Mouse (Mus musculus): ENCODE measurements around the gene N4bp2. TPM values are rescaled to one million over a fixed set of nuclear protein-coding genes. Genes with fewer than 3 reads are reported as not detected.

The N4bp2 gene
- 28.7 TPM for polyA plus RNA-seq (2017; shearing (Covaris generic))

GRCm38 (mm10) chr5:65763088-65763915 lies at the start of gene N4bp2:
Gene N4bp2, plus strand, starts transcription at chr5:65763521.

GRCm38 (mm10) chr5:65861154-65861944 lies 98.0 kb downstream of the N4bp2 start, which contains the start of gene Rhoh:
Gene Rhoh, plus strand, starts transcription at chr5:65861213.

Other genes with a start within 250 kb of the N4bp2 start
- gene Smim14, start 226.3 kb upstream of the N4bp2 start, polyA plus RNA-seq (2017; shearing (Covaris generic)), result 184 TPM
- gene Ube2k, start 226.3 kb upstream of the N4bp2 start, polyA plus RNA-seq (2017; shearing (Covaris generic)), result 136 TPM
- gene Pds5a, start 65.2 kb upstream of the N4bp2 start, polyA plus RNA-seq (2017; shearing (Covaris generic)), result 184 TPM
- gene Rhoh, start 97.7 kb downstream of the N4bp2 start, polyA plus RNA-seq (2017; shearing (Covaris generic)), result 244 TPM
- gene Chrna9, start 171.4 kb downstream of the N4bp2 start, polyA plus RNA-seq (2017; shearing (Covaris generic)), result not detected
- 0.62 TPM for gene 9130230L23Rik, start 240.8 kb downstream of the N4bp2 start, polyA plus RNA-seq (2017; shearing (Covaris generic))

Measured in naive thymus-derived CD4-positive, alpha-beta T cell, adult 5 months (primary cell).